Comparison of ENCODE assay signal across 21 mouse cellular contexts in genomic region chr15:90542126-90542525, GRCm38 (mm10).
A peak's percentile ranks its signal among the peaks of the same experiment; 100 is the strongest.
DNase-seq lines count a peak whose midpoint lies in the region; ATAC-seq and TF ChIP-seq lines count a peak whose summit lies in the region.
"Had no signal": no experiment of that assay in that cellular context is flagged by ENCODE, and none has a peak within 500 bp of the region (broad histone marks: within the 10 kb centered on the region; RNA-seq: fewer than 3 reads in every experiment).

No protein-coding gene starts in this region.

- DNase-seq in heart, postnatal 25 days (ENCODE audit: low spot score), result no peak
- no peak for DNase-seq in heart, postnatal 0 days (ENCODE audit: low spot score)
- no peak for DNase-seq in heart, adult 2 months
- no peak for DNase-seq in testis, postnatal 14 days (ENCODE audit: low spot score)
- DNase-seq in thymus, adult 18-20 months, result no peak
- DNase-seq: adrenal gland, adult 8-10 months; adrenal gland, postnatal 14 days; adrenal gland, postnatal 36 days; cerebellum, adult 11-12 months; cerebellum, adult 2 months; cerebellum, adult 9-10 months; cerebellum, postnatal 10 days; cerebellum, postnatal 25 days had no signal

- no peaks in the 10 kb centered on the region for H3K27me3 ChIP-seq in heart, embryonic 15.5 days
- H3K27me3 ChIP-seq in heart, postnatal 0 days (ENCODE audit: control insufficient read depth, insufficient read depth, low read length), result no peaks in the 10 kb centered on the region
- H3K27me3 ChIP-seq in heart, adult 2 months (ENCODE audit: control insufficient read depth, insufficient read depth, low read length), result no peaks in the 10 kb centered on the region
- H3K27me3 ChIP-seq in testis, adult 2 months (ENCODE audit: control insufficient read depth, insufficient read depth, low read length), result no peaks in the 10 kb centered on the region
- H3K27me3 ChIP-seq: embryonic facial prominence, embryonic 12.5 days; forebrain, embryonic 13.5 days; forebrain, embryonic 15.5 days; Patski had no signal

- intact Hi-C loops in heart, postnatal 25 days (cut with DNase I), result no loop called here
- intact Hi-C loops in heart, adult 2 months (cut with DNase I), result no loop called here

- TF ChIP-seq POLR2A in heart, adult 2 months (IDR thresholded peaks at IDR 0.05; ENCODE audit: insufficient read depth, low read depth, low read length), result no peak
- no peak for TF ChIP-seq POLR2A in testis, adult 2 months (IDR thresholded peaks at IDR 0.05; ENCODE audit: control insufficient read depth, low read depth, low read length)

- no peak for TF ChIP-seq EP300 in heart, postnatal 0 days (IDR thresholded peaks at IDR 0.05; ENCODE audit: low read depth)
- no peak for TF ChIP-seq EP300 in heart, adult 2 months (IDR thresholded peaks at IDR 0.05; ENCODE audit: insufficient read depth, low read depth, low read length)

- H3K79me2 ChIP-seq in heart, adult 2 months (replicated peaks; ENCODE audit: control insufficient read depth, insufficient read depth, low read length), result no peaks in the 10 kb centered on the region

- TF ChIP-seq CTCF in heart, postnatal 0 days (IDR thresholded peaks at IDR 0.05; ENCODE audit: low read depth), result no peak
- no peak for TF ChIP-seq CTCF in heart, adult 2 months (IDR thresholded peaks at IDR 0.05)
- TF ChIP-seq CTCF in testis, adult 2 months (IDR thresholded peaks at IDR 0.05; ENCODE audit: control insufficient read depth, insufficient read depth, insufficient replicate concordance, low read depth, low read length), result no peak

- no peak overlapping the region for H3K4me2 ChIP-seq in heart, embryonic 15.5 days
- no peak overlapping the region for H3K4me2 ChIP-seq in heart, postnatal 0 days (ENCODE audit: low read depth, low read length)
- H3K4me2 ChIP-seq: embryonic facial prominence, embryonic 12.5 days; forebrain, embryonic 13.5 days; forebrain, embryonic 15.5 days had no signal

- ATAC-seq in heart, embryonic 15.5 days (replicated peaks; ENCODE audit: insufficient number of reproducible peaks, insufficient read depth, low FRiP score, low read depth), result 0 out of 2 replicates have a peak, but pooled peaks have one; percentile 50
- ATAC-seq in heart, postnatal 0 days (ENCODE audit: insufficient read depth, low read depth), result peak; percentile 74
- ATAC-seq: activated CD4-positive, CD25-positive, alpha-beta regulatory T cell, adult 4 months; forebrain, embryonic 13.5 days; forebrain, embryonic 15.5 days; Patski had no signal

- H3K4me3 ChIP-seq in heart, embryonic 15.5 days, result no peak overlapping the region
- H3K4me3 ChIP-seq in heart, postnatal 0 days (ENCODE audit: low read depth, low read length), result no peak overlapping the region
- no peak overlapping the region for H3K4me3 ChIP-seq in heart, adult 2 months
- no peak overlapping the region for H3K4me3 ChIP-seq in testis, adult 2 months (ENCODE audit: control insufficient read depth, low read depth, low read length)
- H3K4me3 ChIP-seq: embryonic facial prominence, embryonic 10.5 days; embryonic facial prominence, embryonic 12.5 days; forebrain, embryonic 13.5 days; forebrain, embryonic 15.5 days had no signal

- H3K27ac ChIP-seq in heart, embryonic 15.5 days, result no peak overlapping the region; the same call in 1 of the 2 replicates
- H3K27ac ChIP-seq in heart, postnatal 0 days (ENCODE audit: low read depth), result no peak overlapping the region
- no peak overlapping the region for H3K27ac ChIP-seq in heart, adult 2 months
- H3K27ac ChIP-seq in testis, adult 2 months (ENCODE audit: control insufficient read depth, insufficient read depth, low read depth, low read length), result peak overlapping the region; percentile 29; the same call in 1 of the 2 replicates
- H3K27ac ChIP-seq: embryonic facial prominence, embryonic 10.5 days; embryonic facial prominence, embryonic 12.5 days; forebrain, embryonic 13.5 days; forebrain, embryonic 15.5 days had no signal

- no peak overlapping the region for H3K9ac ChIP-seq in heart, embryonic 15.5 days
- no peak overlapping the region for H3K9ac ChIP-seq in heart, postnatal 0 days (replicated peaks; ENCODE audit: low read depth, low read length)
- no peak overlapping the region for H3K9ac ChIP-seq in heart, adult 2 months (ENCODE audit: low read depth, low read length)
- H3K9ac ChIP-seq: embryonic facial prominence, embryonic 12.5 days; forebrain, embryonic 13.5 days; forebrain, embryonic 15.5 days had no signal

- peaks cover 10% of the 10 kb centered on the region; the same call in 1 of the 2 replicates for H3K4me1 ChIP-seq in heart, embryonic 15.5 days (replicated peaks)
- H3K4me1 ChIP-seq in heart, postnatal 0 days (ENCODE audit: control insufficient read depth, insufficient read depth), result peaks cover 3% of the 10 kb centered on the region; the same call in 1 of the 2 replicates
- H3K4me1 ChIP-seq in heart, adult 2 months (ENCODE audit: control insufficient read depth, insufficient read depth, low read length), result no peaks in the 10 kb centered on the region
- no peaks in the 10 kb centered on the region; the same call in 1 of the 2 replicates for H3K4me1 ChIP-seq in testis, adult 2 months (ENCODE audit: control insufficient read depth, insufficient read depth, low read length)
- H3K4me1 ChIP-seq: embryonic facial prominence, embryonic 12.5 days; forebrain, embryonic 13.5 days; forebrain, embryonic 15.5 days had no signal

- no peaks in the 10 kb centered on the region for H3K9me3 ChIP-seq in heart, embryonic 15.5 days (replicated peaks)
- H3K9me3 ChIP-seq in heart, postnatal 0 days (replicated peaks; ENCODE audit: control insufficient read depth, low read length), result no peaks in the 10 kb centered on the region
- H3K9me3 ChIP-seq: embryonic facial prominence, embryonic 10.5 days; embryonic facial prominence, embryonic 12.5 days; forebrain, embryonic 13.5 days; forebrain, embryonic 15.5 days had no signal

- no peaks in the 10 kb centered on the region for H3K36me3 ChIP-seq in heart, embryonic 15.5 days
- H3K36me3 ChIP-seq in heart, postnatal 0 days (replicated peaks; ENCODE audit: control insufficient read depth, insufficient read depth, low read length), result no peaks in the 10 kb centered on the region
- H3K36me3 ChIP-seq in heart, adult 2 months (ENCODE audit: control insufficient read depth, insufficient read depth, low read length), result no peaks in the 10 kb centered on the region; the same call in 1 of the 2 replicates
- no peaks in the 10 kb centered on the region for H3K36me3 ChIP-seq in testis, adult 2 months (ENCODE audit: control insufficient read depth, insufficient read depth, low read length)
- H3K36me3 ChIP-seq: embryonic facial prominence, embryonic 10.5 days; embryonic facial prominence, embryonic 12.5 days; forebrain, embryonic 15.5 days had no signal
